Mouse (Mus musculus) liver, postnatal 0 days (tissue): ENCODE measurements around the gene C77080.

Source experiments
- CTCF ChIP-seq: sonication (generic); IDR thresholded peaks from 2 replicates; pipeline ENCODE4 v1.5.1; 2016; ENCODE audit warnings: antibody characterized with exemption, low read depth
- EP300 ChIP-seq: IDR thresholded peaks from 2 replicates; pipeline ENCODE4 v1.6.1; 2016; ENCODE audit warnings: antibody characterized with exemption, low read depth, mild to moderate bottlenecking

DNA sequence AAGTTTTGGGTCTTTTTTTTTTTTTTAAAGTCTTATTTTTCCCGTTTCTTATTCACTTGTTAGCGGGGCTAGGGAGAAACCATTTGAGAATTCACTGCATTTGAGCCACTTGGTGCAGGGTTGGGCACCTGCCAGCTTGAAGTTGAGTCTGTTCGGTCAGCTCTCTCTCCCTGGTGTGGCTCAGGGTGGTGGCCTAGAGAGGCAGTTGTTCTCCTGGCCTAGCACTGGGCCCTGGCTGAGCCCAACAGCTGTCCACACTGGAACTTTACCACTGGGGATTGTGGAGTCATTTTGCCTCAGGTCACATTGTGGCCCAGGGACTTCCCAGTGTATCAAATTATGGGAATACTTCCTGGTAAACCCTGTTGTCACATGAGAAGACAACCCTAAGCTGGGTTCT is 26.9 kb upstream of the C77080 start:
- no peak for TF ChIP-seq CTCF
- no peak for TF ChIP-seq EP300
